Mouse (Mus musculus) G1E (cell line): ENCODE data around the gene Olfr298. TPM values are rescaled to one million over a fixed set of nuclear protein-coding genes. Genes with fewer than 3 reads are reported as not detected.

Source experiments
- ATAC-seq: 2 replicates; pipeline ENCODE4 v1.8.0; 2016; ENCODE audit warnings: mild to moderate bottlenecking; ENCODE audit not compliant: insufficient number of reproducible peaks, poor library complexity, low FRiP score, severe bottlenecking; ENCODE audit errors: extremely low read depth
- DNase-seq: peaks from one replicate; pipeline ENCODE4 v3.0.0; 2012; ENCODE audit warnings: low spot score
- H3K27me3 ChIP-seq: 2 replicates; pipeline ENCODE4 v1.6.1; 2012; ENCODE audit warnings: mild to moderate bottlenecking, low read length, inconsistent platforms; ENCODE audit not compliant: insufficient read depth
- H3K36me3 ChIP-seq: replicated peaks from 2 replicates; pipeline ENCODE3; 2012; ENCODE audit warnings: mild to moderate bottlenecking, inconsistent platforms
- H3K4me1 ChIP-seq: 2 replicates; pipeline ENCODE4 v1.6.1; 2012; ENCODE audit warnings: low read depth, low read length, inconsistent platforms, mixed read lengths; ENCODE audit not compliant: insufficient read depth
- H3K4me3 ChIP-seq: 2 replicates; pipeline ENCODE4 v1.5.1; 2012; ENCODE audit warnings: low read depth, mild to moderate bottlenecking, inconsistent platforms, low read length, moderate library complexity, mixed read lengths
- H3K9me3 ChIP-seq: replicated peaks from 2 replicates; pipeline ENCODE4 v1.6.1; 2012; ENCODE audit warnings: inconsistent platforms
- CTCF ChIP-seq: IDR thresholded peaks from 2 replicates; pipeline ENCODE4 v1.5.1; 2012; ENCODE audit warnings: low read depth, low read length, inconsistent platforms, mixed read lengths
- GATA1 ChIP-seq: IDR thresholded peaks from 2 replicates; pipeline ENCODE4 v1.6.1; 2012; ENCODE audit warnings: borderline replicate concordance, low read length, inconsistent platforms, mixed read lengths
- GATA2 ChIP-seq: IDR thresholded peaks from 2 replicates; pipeline ENCODE4 v1.6.1; 2012; ENCODE audit warnings: low read depth, low read length, inconsistent platforms, borderline replicate concordance
- POLR2AphosphoS5 ChIP-seq: IDR thresholded peaks from 2 replicates; pipeline ENCODE4 v1.6.1; 2012; ENCODE audit warnings: low read depth, low read length, inconsistent platforms; ENCODE audit not compliant: insufficient replicate concordance
- TAL1 ChIP-seq: conservative IDR thresholded peaks from 2 replicates; pipeline ENCODE4 v1.6.1; 2012; ENCODE audit warnings: low read depth, low read length, inconsistent platforms, mixed read lengths
- polyA plus RNA-seq: library from polyadenylated mRNA; stranded (reverse); fragments of >175 nt; gene quantifications from 2 replicates; pipeline ENCODE4 v1.2.3, GENCODE M21; 2012
- total RNA-seq, 2 experiments: library from RNA; stranded (forward) in 1 of 2; stranded (reverse) in 1 of 2; fragments of 200-1000 nt in 1 of 2; fragments of >200 nt in 1 of 2; fragmentation: Nextera tagmentation in 1 of 2; gene quantifications; 2 replicates each; pipeline ENCODE4 v1.2.3; 2014 to 2017

Olfr298 gene
- total RNA-seq (2014; fragmentation: Nextera tagmentation) (not detected in 2 replicates), total RNA-seq (2017) (0.12 TPM in 1 of 2 replicates, not detected in the other), polyA plus RNA-seq (not detected in 2 replicates)

DNA sequence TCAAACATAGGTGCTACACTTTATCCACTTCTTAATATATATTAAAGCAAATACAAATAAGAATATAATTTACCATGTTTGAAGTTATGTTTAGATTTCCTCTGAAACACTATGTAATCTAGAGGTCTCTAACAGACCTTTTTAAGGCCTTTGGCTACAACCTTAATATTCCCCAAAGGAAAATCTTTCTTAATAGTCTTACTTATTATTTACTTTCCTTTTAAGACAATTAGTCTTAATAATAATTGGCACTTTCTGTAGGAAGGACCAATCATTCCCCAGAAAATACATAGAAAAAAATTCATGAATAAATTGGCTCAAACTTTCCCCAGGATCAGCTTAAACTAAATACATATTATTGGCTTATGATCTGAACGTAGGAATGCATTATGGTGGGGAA lies at the start of gene Olfr298:
TSS of gene Olfr298 (minus strand) at position 101 of the 400 bp plus-strand sequence.
- TF ChIP-seq GATA1 (no peak), CTCF (no peak), POLR2AphosphoS5 (no peak), GATA2 (no peak), TAL1 (no peak)
- no peak within 1 kb of the TSS for H3K4me3 ChIP-seq
- no peaks in the 10 kb centered on the region for H3K4me1 ChIP-seq
- H3K27me3 ChIP-seq, result no peaks in the 10 kb centered on the region
- no peaks in the 10 kb centered on the region for H3K9me3 ChIP-seq
- ATAC-seq, result no peak
- no peak for DNase-seq
- H3K36me3 ChIP-seq, result no peaks in the 10 kb centered on the region

DNA sequence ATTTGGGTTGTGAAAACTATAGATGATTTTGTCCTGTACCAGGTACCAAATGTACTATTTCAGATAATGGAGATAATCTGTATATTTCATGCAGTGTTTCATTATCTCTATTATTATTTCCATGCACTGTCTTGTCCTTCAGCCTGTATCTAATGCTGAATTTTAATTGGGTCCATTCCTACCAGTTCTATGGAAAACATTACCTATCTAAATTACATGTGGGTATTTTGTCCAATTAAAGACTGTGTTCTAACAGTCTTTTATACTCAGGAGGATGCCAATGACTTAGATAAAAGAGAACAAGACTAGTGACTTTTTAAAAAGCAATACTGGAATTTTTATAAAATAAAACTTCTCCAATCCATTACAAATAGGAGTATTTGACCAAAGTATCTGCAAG lies 27.4 kb upstream of the Olfr298 start, which contains the start of gene Olfr297:
TSS of gene Olfr297 (plus strand) at position 301 of the 400 bp plus-strand sequence.
- ATAC-seq (no peak), DNase-seq (no peak)
- Histone ChIP-seq H3K36me3 (no peaks in the 10 kb centered on the region), H3K4me3 (no peak within 1 kb of the TSS), H3K4me1 (no peaks in the 10 kb centered on the region), H3K27me3 (no peaks in the 10 kb centered on the region), H3K9me3 (no peaks in the 10 kb centered on the region)
- TF ChIP-seq GATA1 (no peak), GATA2 (no peak), TAL1 (no peak), POLR2AphosphoS5 (no peak), CTCF (no peak)

- no peak for ATAC-seq
- TF ChIP-seq GATA2, result no peak
- no peak for TF ChIP-seq GATA1
- TF ChIP-seq POLR2AphosphoS5, result no peak
- no peak for TF ChIP-seq CTCF
- no peak for TF ChIP-seq TAL1
- DNase-seq, result no peak
- Histone ChIP-seq H3K36me3 (no peaks in the 10 kb centered on the region), H3K4me3 (no peak within 1 kb of the TSS), H3K4me1 (no peaks in the 10 kb centered on the region), H3K27me3 (no peaks in the 10 kb centered on the region), H3K9me3 (no peaks in the 10 kb centered on the region)
Observed at GRCm38 (mm10) chr7:86459621-86460020, 32.7 kb downstream of the Olfr298 start, which contains the start of gene Olfr299. TSS of gene Olfr299 (plus strand) at chr7:86459921.

Other genes starting within 250 kb of the Olfr298 start
- not detected in 2 replicates for gene Vmn2r76, start 246.2 kb downstream of the Olfr298 start, total RNA-seq (2014; fragmentation: Nextera tagmentation)
- gene Vmn2r76, start 246.2 kb downstream of the Olfr298 start, total RNA-seq (2017), result 0.05 and 0.06 TPM in 2 replicates
- gene Vmn2r76, start 246.2 kb downstream of the Olfr298 start, polyA plus RNA-seq, result not detected in 2 replicates
- gene Olfr310, start 215.3 kb downstream of the Olfr298 start, total RNA-seq (2014; fragmentation: Nextera tagmentation), result not detected in 2 replicates
- gene Olfr310, start 215.3 kb downstream of the Olfr298 start, total RNA-seq (2017), result 0.27 TPM in 1 of 2 replicates, not detected in the other
- gene Olfr310, start 215.3 kb downstream of the Olfr298 start, polyA plus RNA-seq, result not detected in 2 replicates
- not detected in 2 replicates for gene Olfr309, start 178.8 kb downstream of the Olfr298 start, total RNA-seq (2014; fragmentation: Nextera tagmentation)
- 0.11 TPM in 1 of 2 replicates, not detected in the other for gene Olfr309, start 178.8 kb downstream of the Olfr298 start, total RNA-seq (2017)
- gene Olfr309, start 178.8 kb downstream of the Olfr298 start, polyA plus RNA-seq, result not detected in 2 replicates
- not detected in 2 replicates for gene Olfr308, start 166.9 kb downstream of the Olfr298 start, total RNA-seq (2014; fragmentation: Nextera tagmentation)
- gene Olfr308, start 166.9 kb downstream of the Olfr298 start, total RNA-seq (2017), result 0.11 TPM in 1 of 2 replicates, not detected in the other
- gene Olfr308, start 166.9 kb downstream of the Olfr298 start, polyA plus RNA-seq, result not detected in 2 replicates
- gene Olfr307, start 154.9 kb downstream of the Olfr298 start, total RNA-seq (2014; fragmentation: Nextera tagmentation), result not detected in 2 replicates
- 0.11 and 0.35 TPM in 2 replicates for gene Olfr307, start 154.9 kb downstream of the Olfr298 start, total RNA-seq (2017)
- not detected in 2 replicates for gene Olfr307, start 154.9 kb downstream of the Olfr298 start, polyA plus RNA-seq
- gene Olfr305, start 125.6 kb downstream of the Olfr298 start, total RNA-seq (2014; fragmentation: Nextera tagmentation), result not detected in 2 replicates
- 0.12 and 0.22 TPM in 2 replicates for gene Olfr305, start 125.6 kb downstream of the Olfr298 start, total RNA-seq (2017)
- gene Olfr305, start 125.6 kb downstream of the Olfr298 start, polyA plus RNA-seq, result not detected in 2 replicates
- not detected in 2 replicates for gene Olfr304, start 105.8 kb downstream of the Olfr298 start, total RNA-seq (2014; fragmentation: Nextera tagmentation)
- gene Olfr304, start 105.8 kb downstream of the Olfr298 start, total RNA-seq (2017), result 0.16 TPM in 1 of 2 replicates, not detected in the other
- not detected in 2 replicates for gene Olfr304, start 105.8 kb downstream of the Olfr298 start, polyA plus RNA-seq
- not detected in 2 replicates for gene Olfr303, start 94.7 kb downstream of the Olfr298 start, total RNA-seq (2014; fragmentation: Nextera tagmentation)
- 0.23 TPM in 1 of 2 replicates, not detected in the other for gene Olfr303, start 94.7 kb downstream of the Olfr298 start, total RNA-seq (2017)
- not detected in 2 replicates for gene Olfr303, start 94.7 kb downstream of the Olfr298 start, polyA plus RNA-seq
- gene Olfr301, start 88.6 kb downstream of the Olfr298 start, total RNA-seq (2014; fragmentation: Nextera tagmentation), result not detected in 2 replicates
- gene Olfr301, start 88.6 kb downstream of the Olfr298 start, total RNA-seq (2017), result 0.12 TPM in 1 of 2 replicates, not detected in the other
- not detected in 2 replicates for gene Olfr301, start 88.6 kb downstream of the Olfr298 start, polyA plus RNA-seq
- gene Olfr299, start 32.6 kb downstream of the Olfr298 start, total RNA-seq (2014; fragmentation: Nextera tagmentation), result not detected in 2 replicates
- 0.05 TPM in 1 of 2 replicates, not detected in the other for gene Olfr299, start 32.6 kb downstream of the Olfr298 start, total RNA-seq (2017)
- not detected in 2 replicates for gene Olfr299, start 32.6 kb downstream of the Olfr298 start, polyA plus RNA-seq
- not detected in 2 replicates for gene Olfr297, start 27.5 kb upstream of the Olfr298 start, total RNA-seq (2014; fragmentation: Nextera tagmentation)
- 0.06 TPM in 1 of 2 replicates, not detected in the other for gene Olfr297, start 27.5 kb upstream of the Olfr298 start, total RNA-seq (2017)
- not detected in 2 replicates for gene Olfr297, start 27.5 kb upstream of the Olfr298 start, polyA plus RNA-seq
- not detected in 2 replicates for gene Olfr295, start 91.4 kb upstream of the Olfr298 start, total RNA-seq (2014; fragmentation: Nextera tagmentation)
- 0.06 and 0.27 TPM in 2 replicates for gene Olfr295, start 91.4 kb upstream of the Olfr298 start, total RNA-seq (2017)
- not detected in 2 replicates for gene Olfr295, start 91.4 kb upstream of the Olfr298 start, polyA plus RNA-seq
- not detected in 2 replicates for gene Olfr294, start 124.2 kb upstream of the Olfr298 start, total RNA-seq (2014; fragmentation: Nextera tagmentation)
- 0.12 and 0.16 TPM in 2 replicates for gene Olfr294, start 124.2 kb upstream of the Olfr298 start, total RNA-seq (2017)
- gene Olfr294, start 124.2 kb upstream of the Olfr298 start, polyA plus RNA-seq, result not detected in 2 replicates
- not detected in 2 replicates for gene Olfr293, start 156.6 kb upstream of the Olfr298 start, total RNA-seq (2014; fragmentation: Nextera tagmentation)
- 0.33 and 0.35 TPM in 2 replicates for gene Olfr293, start 156.6 kb upstream of the Olfr298 start, total RNA-seq (2017)
- gene Olfr293, start 156.6 kb upstream of the Olfr298 start, polyA plus RNA-seq, result not detected in 2 replicates
- not detected in 2 replicates for gene Olfr292, start 195.8 kb upstream of the Olfr298 start, total RNA-seq (2014; fragmentation: Nextera tagmentation)
- 0.06 and 0.11 TPM in 2 replicates for gene Olfr292, start 195.8 kb upstream of the Olfr298 start, total RNA-seq (2017)
- gene Olfr292, start 195.8 kb upstream of the Olfr298 start, polyA plus RNA-seq, result not detected in 2 replicates